Mouse (Mus musculus): ENCODE results near the gene Lman1l.

- TF ChIP-seq POLR2A (IDR thresholded peaks at IDR 0.05; ENCODE audit: low read depth, low read length) (no peak), CTCF (IDR thresholded peaks at IDR 0.05; ENCODE audit: extremely low read depth, insufficient read depth, insufficient read length, insufficient replicate concordance) (no peak)
Observed at GRCm38 (mm10) chr9:57601353-57601706, 19.2 kb downstream of the Lman1l start.
